Mouse (Mus musculus) MEL (cell line): ENCODE measurements around the gene Shisa8. TPM values are rescaled to one million over a fixed set of nuclear protein-coding genes. Genes with fewer than 3 reads are reported as not detected.

Experiments
- DNase-seq: peaks from one replicate; pipeline ENCODE4 v3.0.0; 2011; ENCODE audit warnings: low read depth, low spot score
- H3K27ac ChIP-seq: 2 replicates; pipeline ENCODE4 v1.5.1; 2012; ENCODE audit warnings: low read depth, mild to moderate bottlenecking, control low read depth, low read length, moderate library complexity; ENCODE audit not compliant: control insufficient read depth
- H3K27me3 ChIP-seq, 2 experiments: fragments of 150-350 bp in 1 of 2; sonication (generic) in 1 of 2; 2 replicates each; pipeline ENCODE4 v1.6.1; 2012; ENCODE audit warnings: low read length in 2 of 2, mild to moderate bottlenecking in 2 of 2, improper control_type of control experiment in 1 of 2, moderate library complexity in 1 of 2; ENCODE audit not compliant: insufficient read depth in 2 of 2, control insufficient read depth in 1 of 2
- H3K36me3 ChIP-seq, 2 experiments: 2 replicates each; pipeline ENCODE4 v1.6.1; 2012 to 2014; ENCODE audit warnings: low read length in 2 of 2, improper control_type of control experiment in 1 of 2, inconsistent platforms in 1 of 2, mild to moderate bottlenecking in 1 of 2; ENCODE audit not compliant: insufficient read depth in 2 of 2, control insufficient read depth in 1 of 2
- H3K4me1 ChIP-seq, 2 experiments: fragments of 150-350 bp in 1 of 2; sonication (generic) in 1 of 2; 2 replicates each; pipeline ENCODE4 v1.6.1; 2012; ENCODE audit warnings: low read length in 2 of 2, improper control_type of control experiment in 1 of 2, mild to moderate bottlenecking in 1 of 2; ENCODE audit not compliant: insufficient read depth in 2 of 2, control insufficient read depth in 1 of 2
- H3K4me3 ChIP-seq, 2 experiments: fragments of 150-350 bp in 1 of 2; sonication (generic) in 1 of 2; 2 replicates each; pipeline ENCODE4 v1.5.1; 2012; ENCODE audit warnings: low read depth in 2 of 2, low read length in 2 of 2, mild to moderate bottlenecking in 2 of 2, moderate library complexity in 2 of 2, control low read depth in 1 of 2, improper control_type of control experiment in 1 of 2; ENCODE audit not compliant: control insufficient read depth in 1 of 2, insufficient read depth in 1 of 2
- H3K79me2 ChIP-seq: 2 replicates; pipeline ENCODE4 v1.6.1; 2012; ENCODE audit warnings: mild to moderate bottlenecking, low read length, moderate library complexity; ENCODE audit not compliant: control insufficient read depth, poor library complexity, insufficient read depth
- H3K9ac ChIP-seq: 2 replicates; pipeline ENCODE4 v1.6.1; 2012; ENCODE audit warnings: low read depth, mild to moderate bottlenecking, control low read depth, low read length, moderate library complexity; ENCODE audit not compliant: control insufficient read depth, poor library complexity, severe bottlenecking
- H3K9me3 ChIP-seq: fragments of 150-350 bp; sonication (generic); replicated peaks from 2 replicates; pipeline ENCODE4 v1.6.1; 2012; ENCODE audit warnings: mild to moderate bottlenecking, low read length, improper control_type of control experiment, moderate library complexity; ENCODE audit not compliant: insufficient read depth
- BHLHE40 ChIP-seq: IDR thresholded peaks from 2 replicates; pipeline ENCODE4 v1.6.1; 2012; ENCODE audit warnings: low read depth, mild to moderate bottlenecking, inconsistent platforms, low read length, improper control_type of control experiment, borderline replicate concordance
- ELF1 ChIP-seq: IDR thresholded peaks from 2 replicates; pipeline ENCODE4 v1.6.1; 2014; ENCODE audit warnings: low read depth, mild to moderate bottlenecking, inconsistent platforms, low read length, improper control_type of control experiment, moderate library complexity
- GABPA ChIP-seq: IDR thresholded peaks from 2 replicates; pipeline ENCODE4 v1.6.1; 2012; ENCODE audit warnings: low read depth, mild to moderate bottlenecking, inconsistent platforms, low read length, improper control_type of control experiment, moderate library complexity
- GATA1 ChIP-seq: IDR thresholded peaks from 2 replicates; pipeline ENCODE4 v1.6.1; 2011; ENCODE audit warnings: low read depth, low read length, improper control_type of control experiment
- JUND ChIP-seq: IDR thresholded peaks from 2 replicates; pipeline ENCODE4 v1.6.1; 2011; ENCODE audit warnings: low read depth, mild to moderate bottlenecking, improper control_type of control experiment, low read length
- MAFK ChIP-seq: IDR thresholded peaks from 2 replicates; pipeline ENCODE4 v1.6.1; 2011; ENCODE audit warnings: low read depth, mild to moderate bottlenecking, low read length, improper control_type of control experiment, borderline replicate concordance
- MYC ChIP-seq: IDR thresholded peaks from 2 replicates; pipeline ENCODE4 v1.6.1; 2011; ENCODE audit warnings: low read depth, mild to moderate bottlenecking, low read length, improper control_type of control experiment, moderate library complexity
- NRF1 ChIP-seq: IDR thresholded peaks from 2 replicates; pipeline ENCODE4 v1.6.1; 2014; ENCODE audit warnings: low read depth, mild to moderate bottlenecking, inconsistent platforms, low read length, improper control_type of control experiment, moderate library complexity; ENCODE audit not compliant: poor library complexity, insufficient read depth, severe bottlenecking
- POLR2AphosphoS2 ChIP-seq: IDR thresholded peaks from 2 replicates; pipeline ENCODE4 v1.6.1; 2011; ENCODE audit warnings: low read length, improper control_type of control experiment
- POLR2AphosphoS5 ChIP-seq: IDR thresholded peaks from 2 replicates; pipeline ENCODE4 v1.6.1; 2012; ENCODE audit warnings: low read depth, borderline replicate concordance, mild to moderate bottlenecking, inconsistent platforms, low read length, moderate library complexity, mixed read lengths
- SIN3A ChIP-seq: IDR thresholded peaks from 2 replicates; pipeline ENCODE4 v1.6.1; 2012; ENCODE audit warnings: low read length, improper control_type of control experiment, inconsistent platforms
- SMC3 ChIP-seq: IDR thresholded peaks from 2 replicates; pipeline ENCODE4 v1.6.1; 2011; ENCODE audit warnings: low read depth, low read length, improper control_type of control experiment
- TAL1 ChIP-seq: IDR thresholded peaks from 2 replicates; pipeline ENCODE4 v1.6.1; 2012; ENCODE audit warnings: mild to moderate bottlenecking, inconsistent platforms, low read length, moderate library complexity, mixed read lengths
- UBTF ChIP-seq: IDR thresholded peaks from 2 replicates; pipeline ENCODE4 v1.6.1; 2012; ENCODE audit warnings: low read depth, mild to moderate bottlenecking, inconsistent platforms, low read length, improper control_type of control experiment, moderate library complexity, borderline replicate concordance; ENCODE audit not compliant: insufficient read depth
- ZC3H11A ChIP-seq: IDR thresholded peaks from 2 replicates; pipeline ENCODE4 v1.6.1; 2012; ENCODE audit warnings: low read depth, mild to moderate bottlenecking, inconsistent platforms, low read length, improper control_type of control experiment
- ZKSCAN1 ChIP-seq: IDR thresholded peaks from 2 replicates; pipeline ENCODE4 v1.6.1; 2012; ENCODE audit warnings: low read depth, mild to moderate bottlenecking, inconsistent platforms, low read length, improper control_type of control experiment, moderate library complexity
- ZMIZ1 ChIP-seq: IDR thresholded peaks from 2 replicates; pipeline ENCODE4 v1.6.1; 2012; ENCODE audit warnings: low read depth, mild to moderate bottlenecking, inconsistent platforms, low read length, improper control_type of control experiment, moderate library complexity
- ZNF384 ChIP-seq: IDR thresholded peaks from 2 replicates; pipeline ENCODE4 v1.6.1; 2012; ENCODE audit warnings: low read depth, mild to moderate bottlenecking, inconsistent platforms, low read length, improper control_type of control experiment
- polyA plus RNA-seq, 2 experiments: library from polyadenylated mRNA; stranded (reverse) in 1 of 2; unstranded in 1 of 2; fragments of >175 nt in 1 of 2; fragments of >200 nt in 1 of 2; gene quantifications; 2 replicates each; pipeline versions ENCODE4 v1.2.1 to v1.2.4; 2012; ENCODE audit warnings: low replicate concordance in 2 of 2, low read depth in 1 of 2; ENCODE audit not compliant: insufficient read length in 2 of 2, insufficient read depth in 1 of 2, missing spikeins in 1 of 2
- total RNA-seq: library from RNA; depleted of rRNA; stranded (reverse); fragments of 300-350 nt; gene quantifications from 2 replicates; pipeline ENCODE4 v1.2.3, GENCODE M21; 2012

The Shisa8 gene
- total and polyA plus RNA-seq, 3 experiments: 0.10 TPM; not detected in 2

GRCm38 (mm10) chr15:82216142-82216827, 3.7 kb upstream of the Shisa8 start:
- TF ChIP-seq MYC: no peak
- TF ChIP-seq ZC3H11A: no peak
- TF ChIP-seq UBTF: no peak
- TF ChIP-seq GATA1: no peak
- TF ChIP-seq SMC3: no peak
- no peak for TF ChIP-seq SIN3A
- no peak for TF ChIP-seq GABPA
- Histone ChIP-seq H3K27me3 (no peaks in the 10 kb centered on the region), H3K79me2 (no peaks in the 10 kb centered on the region), H3K4me3 (no peak overlapping the region), H3K4me1 (no peaks in the 10 kb centered on the region; a peak in 1 of 4 replicates), H3K27ac (no peak overlapping the region), H3K9ac (no peak overlapping the region), H3K36me3 (0 out of 4 replicates have a peak, but pooled peaks cover 0 to 2% of the 10 kb centered on the region in 2 experiments), H3K9me3 (no peaks in the 10 kb centered on the region)
- no peak for DNase-seq

GRCm38 (mm10) chr15:82215332-82216046, 2.9 kb upstream of the Shisa8 start:
- Histone ChIP-seq H3K36me3 (0 out of 4 replicates have a peak, but pooled peaks cover 0 to 2% of the 10 kb centered on the region in 2 experiments), H3K9me3 (no peaks in the 10 kb centered on the region), H3K4me1 (no peaks in the 10 kb centered on the region; a peak in 1 of 4 replicates), H3K9ac (no peak overlapping the region), H3K79me2 (no peaks in the 10 kb centered on the region), H3K4me3 (no peak overlapping the region), H3K27ac (no peak overlapping the region), H3K27me3 (no peaks in the 10 kb centered on the region)
- TF ChIP-seq TAL1 (no peak), JUND (no peak), ZKSCAN1 (no peak), BHLHE40 (no peak), POLR2AphosphoS2 (no peak), POLR2AphosphoS5 (no peak), ELF1 (no peak), GABPA (no peak), SIN3A (no peak), ZNF384 (no peak), MAFK (no peak), NRF1 (no peak), ZMIZ1 (no peak)
- DNase-seq: no peak
